Mouse (Mus musculus): ENCODE data around the gene Gjb1.
"Not testable (repeated sequence)": the region's sequence is repeated elsewhere in the genome, so short reads cannot be mapped to it uniquely, and the experiment has no call there.

The Gjb1 gene

GRCm38 (mm10) chrX:101376190-101376968 lies at the start of gene Gjb1:
Gene Gjb1 (plus strand): TSS chrX:101376378.
- no peak for DNase-seq (ENCODE audit: low spot score in 2 of 2)

- peak in 1 of 2 experiments; percentile 79 for DNase-seq (ENCODE audit: low spot score in 2 of 2)
These were observed 46.7 kb upstream of the Gjb1 start for GRCm38 (mm10) chrX:101329372-101330028.

- no peak for DNase-seq (ENCODE audit: low spot score in 2 of 2)
These were observed 44.2 kb upstream of the Gjb1 start for GRCm38 (mm10) chrX:101332031-101332374.

- DNase-seq (ENCODE audit: low spot score in 2 of 2) = peak; percentile 92 to 94
These were observed 43.6 kb upstream of the Gjb1 start for GRCm38 (mm10) chrX:101332375-101333211.

GRCm38 (mm10) chrX:101334606-101335005 lies 41.6 kb upstream of the Gjb1 start:
- DNase-seq (ENCODE audit: low spot score in 2 of 2) = no peak

GRCm38 (mm10) chrX:101338666-101339065 lies 37.5 kb upstream of the Gjb1 start:
- DNase-seq (ENCODE audit: low spot score in 2 of 2) = no peak

GRCm38 (mm10) chrX:101342837-101343236 lies 33.3 kb upstream of the Gjb1 start:
- DNase-seq (ENCODE audit: low spot score in 2 of 2) = not testable (repeated sequence)

GRCm38 (mm10) chrX:101345456-101345855 lies 30.7 kb upstream of the Gjb1 start:
- DNase-seq (ENCODE audit: low spot score in 2 of 2) = no peak

GRCm38 (mm10) chrX:101346475-101346874 lies 29.7 kb upstream of the Gjb1 start:
- DNase-seq (ENCODE audit: low spot score in 2 of 2) = no peak

- DNase-seq (ENCODE audit: low spot score in 2 of 2) = no peak
These were observed 25.0 kb upstream of the Gjb1 start for GRCm38 (mm10) chrX:101351188-101351587.

GRCm38 (mm10) chrX:101358902-101359301 lies 17.3 kb upstream of the Gjb1 start:
- DNase-seq (ENCODE audit: low spot score in 2 of 2) = not testable (repeated sequence)

GRCm38 (mm10) chrX:101369001-101369400 lies 7.2 kb upstream of the Gjb1 start:
- no peak for DNase-seq (ENCODE audit: low spot score in 2 of 2)

- no peak for DNase-seq (ENCODE audit: low spot score in 2 of 2)
These were observed 5.6 kb upstream of the Gjb1 start for GRCm38 (mm10) chrX:101370573-101370972.

- DNase-seq (ENCODE audit: low spot score in 2 of 2) = no peak
These were observed 3.2 kb upstream of the Gjb1 start for GRCm38 (mm10) chrX:101372946-101373345.

- DNase-seq (ENCODE audit: low spot score in 2 of 2) = no peak
These were observed 898 bp downstream of the Gjb1 start for GRCm38 (mm10) chrX:101377076-101377475.

- DNase-seq (ENCODE audit: low spot score in 2 of 2) = no peak
These were observed 3.6 kb downstream of the Gjb1 start for GRCm38 (mm10) chrX:101379744-101380143.

- no peak for DNase-seq (ENCODE audit: low spot score in 2 of 2)
These were observed 7.3 kb downstream of the Gjb1 start for GRCm38 (mm10) chrX:101383455-101383854.

GRCm38 (mm10) chrX:101384439-101385137 lies 8.4 kb downstream of the Gjb1 start:
- DNase-seq (ENCODE audit: low spot score in 2 of 2) = no peak

GRCm38 (mm10) chrX:101386222-101386621 lies 10.0 kb downstream of the Gjb1 start:
- no peak for DNase-seq (ENCODE audit: low spot score in 2 of 2)

- no peak for DNase-seq (ENCODE audit: low spot score in 2 of 2)
These were observed 12.8 kb downstream of the Gjb1 start for GRCm38 (mm10) chrX:101388866-101389537.

GRCm38 (mm10) chrX:101394341-101394740 lies 18.2 kb downstream of the Gjb1 start:
- DNase-seq (ENCODE audit: low spot score in 2 of 2) = no peak
